Mouse (Mus musculus) MEL-GATA-1-ER (cell line): ENCODE data around the gene Ccdc182.

Experiments used
- DNase-seq: peaks from one replicate; pipeline ENCODE4 v3.0.0-alpha.2; 2012; ENCODE audit warnings: low read depth; ENCODE audit errors: extremely low read depth

Gene Ccdc182

GRCm38 (mm10) chr11:88293631-88294393 is at the start of gene Ccdc182:
Gene Ccdc182, plus strand, starts transcription at chr11:88294058.
- no peak for DNase-seq

- no peak for DNase-seq
These were observed 48.2 kb upstream of the Ccdc182 start for GRCm38 (mm10) chr11:88245581-88246170.

- DNase-seq, result no peak
These were observed 45.2 kb upstream of the Ccdc182 start for GRCm38 (mm10) chr11:88248636-88249035.

- DNase-seq, result no peak
These were observed 43.3 kb upstream of the Ccdc182 start for GRCm38 (mm10) chr11:88250568-88250967.

GRCm38 (mm10) chr11:88251295-88251694 is 42.6 kb upstream of the Ccdc182 start:
- DNase-seq, result no peak

- DNase-seq, result no peak
These were observed 41.7 kb upstream of the Ccdc182 start for GRCm38 (mm10) chr11:88251972-88252766.

GRCm38 (mm10) chr11:88252767-88253513 is 40.9 kb upstream of the Ccdc182 start:
- no peak for DNase-seq

GRCm38 (mm10) chr11:88253514-88254167 is 40.2 kb upstream of the Ccdc182 start:
- no peak for DNase-seq

- DNase-seq, result no peak
These were observed 36.2 kb upstream of the Ccdc182 start for GRCm38 (mm10) chr11:88257700-88258099.

GRCm38 (mm10) chr11:88258212-88258611 is 35.6 kb upstream of the Ccdc182 start:
- DNase-seq, result peak; percentile 22

GRCm38 (mm10) chr11:88260463-88260862 is 33.4 kb upstream of the Ccdc182 start:
- DNase-seq, result no peak

- no peak for DNase-seq
These were observed 29.0 kb upstream of the Ccdc182 start for GRCm38 (mm10) chr11:88264889-88265288.

- DNase-seq, result no peak
These were observed 27.5 kb upstream of the Ccdc182 start for GRCm38 (mm10) chr11:88266311-88266710.

- DNase-seq, result peak; percentile 6
These were observed 22.0 kb upstream of the Ccdc182 start for GRCm38 (mm10) chr11:88271870-88272269.

- no peak for DNase-seq
These were observed 19.6 kb upstream of the Ccdc182 start for GRCm38 (mm10) chr11:88274111-88274879.

GRCm38 (mm10) chr11:88274901-88275498 is 18.9 kb upstream of the Ccdc182 start:
- DNase-seq, result no peak

GRCm38 (mm10) chr11:88275949-88276348 is 17.9 kb upstream of the Ccdc182 start:
- DNase-seq, result no peak

GRCm38 (mm10) chr11:88276534-88277308 is 17.1 kb upstream of the Ccdc182 start:
- DNase-seq, result no peak

- DNase-seq, result no peak
These were observed 14.9 kb upstream of the Ccdc182 start for GRCm38 (mm10) chr11:88279006-88279405.
